Mouse (Mus musculus) heart, adult 8-10 months (tissue): ENCODE measurements around the gene A830005F24Rik. TPM values are rescaled to one million over a fixed set of nuclear protein-coding genes. Genes with fewer than 3 reads are reported as not detected.

Experiments
- DNase-seq: peaks from one replicate; pipeline ENCODE4 v3.0.0; 2022; ENCODE audit warnings: low spot score
- microRNA-seq: library from miRNA; unstranded; fragments of <30 nt; microRNA quantifications from one replicate; pipeline ENCODE4 v1.2.0, GENCODE M21; 2022
- total RNA-seq, 4 experiments: library from RNA; stranded (reverse); gene quantifications; 2 replicates each; pipeline ENCODE4 v1.2.4; 2022

A830005F24Rik gene
- total RNA-seq, 4 experiments from 2014 or later, result not detected

GRCm38 (mm10) chr13:48544867-48545266 lies 31.5 kb downstream of the A830005F24Rik start:
- DNase-seq, result no peak

GRCm38 (mm10) chr13:48545476-48546281 lies 32.3 kb downstream of the A830005F24Rik start:
- peak; percentile 93 for DNase-seq

- DNase-seq, result peak; percentile 99
Measured at GRCm38 (mm10) chr13:48546330-48546917, 33.1 kb downstream of the A830005F24Rik start.

- no peak for DNase-seq
Measured at GRCm38 (mm10) chr13:48547623-48548022, 34.3 kb downstream of the A830005F24Rik start.

GRCm38 (mm10) chr13:48548296-48548695 lies 34.9 kb downstream of the A830005F24Rik start:
- no peak for DNase-seq

- peak; percentile 88 for DNase-seq
Measured at GRCm38 (mm10) chr13:48552181-48553090, 39.1 kb downstream of the A830005F24Rik start.

- no peak for DNase-seq
Measured at GRCm38 (mm10) chr13:48553511-48553910, 40.1 kb downstream of the A830005F24Rik start.

- no peak for DNase-seq
Measured at GRCm38 (mm10) chr13:48554552-48554951, 41.2 kb downstream of the A830005F24Rik start.

- no peak for DNase-seq
Measured at GRCm38 (mm10) chr13:48555976-48556375, 42.6 kb downstream of the A830005F24Rik start.

GRCm38 (mm10) chr13:48561481-48561880 lies 48.1 kb downstream of the A830005F24Rik start:
- no peak for DNase-seq

GRCm38 (mm10) chr13:48562336-48562735 lies 49.0 kb downstream of the A830005F24Rik start:
- DNase-seq, result no peak

Small RNAs within 50 kb of the gene (microRNA-seq; reads per million reads assigned to microRNA genes)
- gene Gm24111, result not detected
- gene Mirlet7a-1, result 1,050 reads per million, percentile 83 among the genes with 10 or more reads in this experiment
- gene Mirlet7d, result 71,527 reads per million, percentile 99 among the genes with 10 or more reads in this experiment
- gene Mirlet7f-1, result not detected

Other genes starting within 250 kb of the A830005F24Rik start
- gene Zfp169, start 119 bp upstream of the A830005F24Rik start, total RNA-seq, result 1 to 10 TPM; 3.8 to 7.6 (median 5.4) TPM
- 1 to 10 TPM; 4.7 to 5.9 (median 5.7) TPM for gene Ptpdc1, start 112.1 kb downstream of the A830005F24Rik start, total RNA-seq
- gene Barx1, start 149.4 kb downstream of the A830005F24Rik start, total RNA-seq, result not detected